Mouse (Mus musculus) cerebellum, postnatal 14 days (tissue): ENCODE results near the gene Myo1d.

ENCODE experiments used
- DNase-seq, 2 experiments: peaks; one replicate each; pipeline ENCODE4 v3.0.0; 2021; ENCODE audit warnings: mixed read lengths in 2 of 2

Myo1d gene

GRCm38 (mm10) chr11:80719014-80719413 lies 60.8 kb downstream of the Myo1d start:
- no peak for DNase-seq

- DNase-seq: no peak
Measured at GRCm38 (mm10) chr11:80718036-80718435, 61.8 kb downstream of the Myo1d start.

DNA sequence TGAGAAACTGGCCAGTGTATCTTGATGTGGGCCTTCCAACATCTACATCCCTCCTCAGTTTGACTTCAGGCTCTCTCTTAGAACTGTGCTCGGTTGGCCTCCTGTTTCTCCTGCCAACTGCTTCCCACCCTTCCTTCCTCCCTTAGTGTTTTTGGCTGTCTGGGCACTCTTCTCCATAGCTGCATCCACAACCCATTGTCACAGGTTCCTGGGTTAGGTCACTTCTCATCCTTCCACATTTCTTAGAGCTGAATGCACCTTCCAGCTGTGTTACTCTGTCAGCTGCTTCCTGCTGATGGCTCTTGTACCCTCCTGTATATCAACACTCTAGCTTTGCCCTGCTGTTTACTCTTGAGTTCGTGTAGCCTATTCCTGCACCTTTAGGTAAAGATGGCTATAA lies 64.7 kb downstream of the Myo1d start:
- DNase-seq: no peak

GRCm38 (mm10) chr11:80713705-80714104 lies 66.1 kb downstream of the Myo1d start:
- no peak for DNase-seq

GRCm38 (mm10) chr11:80712201-80712600 lies 67.6 kb downstream of the Myo1d start:
- DNase-seq: no peak

DNA sequence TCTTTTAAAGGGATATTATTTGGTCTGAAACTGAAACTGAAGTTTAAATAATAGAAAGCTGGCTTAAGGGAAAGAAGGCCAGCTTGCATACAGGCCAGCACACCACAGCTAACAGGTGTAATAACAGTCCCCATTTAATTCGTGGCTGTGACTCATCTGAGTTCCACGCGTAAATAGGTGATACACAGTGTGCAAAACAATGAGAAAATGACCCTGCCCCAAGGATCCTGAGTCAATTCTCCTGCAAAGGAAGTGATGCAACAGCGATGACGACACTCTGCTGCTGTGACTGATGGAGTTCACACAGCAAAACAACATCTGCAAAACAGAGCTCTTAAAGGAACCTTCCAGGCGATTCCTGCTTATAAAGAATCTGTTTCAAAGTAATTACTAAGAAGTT lies 68.5 kb downstream of the Myo1d start:
- DNase-seq: no peak

DNA sequence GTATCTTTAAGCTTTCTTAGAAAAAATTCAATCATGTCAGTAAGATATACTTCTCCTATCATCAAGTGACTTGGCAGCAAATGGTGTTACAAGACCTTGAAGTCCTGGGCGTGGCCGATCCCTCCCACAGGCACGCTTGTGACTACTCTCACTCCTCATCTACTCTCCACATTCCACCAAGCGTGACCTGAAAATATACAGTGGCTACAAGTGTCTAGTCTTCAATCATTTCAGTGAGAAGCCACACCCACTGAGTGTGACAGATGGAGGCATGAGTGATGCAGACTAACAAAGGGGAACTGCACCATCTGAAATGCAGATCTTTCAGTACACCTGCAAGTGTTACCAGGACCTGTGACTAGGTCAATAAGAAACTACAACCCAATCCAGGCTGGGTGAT lies 79.2 kb downstream of the Myo1d start:
- no peak for DNase-seq

GRCm38 (mm10) chr11:80698721-80699120 lies 81.1 kb downstream of the Myo1d start:
- DNase-seq: no peak

DNA sequence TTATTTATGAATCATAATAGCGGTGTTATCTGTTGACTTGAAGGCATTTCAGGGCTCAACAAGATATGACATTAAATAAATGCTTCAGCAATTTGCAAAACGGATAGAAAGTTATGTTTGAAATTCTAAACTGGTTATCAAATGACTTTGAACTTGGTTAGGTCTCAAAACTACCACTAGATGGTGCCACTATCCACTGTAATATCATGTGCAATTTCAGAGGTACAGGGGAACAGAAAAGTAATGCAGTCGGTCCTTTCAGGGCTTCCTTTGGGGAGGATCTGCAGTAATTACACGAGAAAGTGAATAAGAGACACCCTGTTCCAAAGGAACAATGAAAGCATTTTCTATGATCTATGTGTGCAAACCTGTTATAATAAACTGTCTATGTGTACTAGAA lies 83.5 kb downstream of the Myo1d start:
- peak; percentile 31 to 61 for DNase-seq

- no peak for DNase-seq
Measured at GRCm38 (mm10) chr11:80684603-80685002, 95.2 kb downstream of the Myo1d start.

GRCm38 (mm10) chr11:80682745-80683144 lies 97.1 kb downstream of the Myo1d start:
- no peak for DNase-seq

DNA sequence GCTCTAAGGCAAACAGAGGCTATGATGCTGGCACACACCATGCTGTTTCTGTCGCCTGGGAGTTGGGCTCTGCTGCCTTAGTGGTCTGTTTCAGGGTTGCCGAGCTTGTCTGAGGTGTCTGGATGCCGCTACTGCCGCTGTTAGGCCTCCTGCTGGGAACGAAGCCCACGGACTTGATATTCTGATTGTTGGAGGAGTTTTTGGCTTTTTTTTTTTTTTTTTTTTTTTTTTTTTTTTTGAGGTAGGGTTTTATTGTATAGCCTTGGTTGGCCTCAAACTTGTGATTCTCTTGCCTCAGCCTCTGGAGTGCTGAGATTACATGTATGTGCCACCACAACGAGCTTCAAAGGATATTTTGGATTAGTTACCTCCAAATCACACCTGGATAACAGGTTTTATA lies 106.8 kb downstream of the Myo1d start:
- DNase-seq: no peak

DNA sequence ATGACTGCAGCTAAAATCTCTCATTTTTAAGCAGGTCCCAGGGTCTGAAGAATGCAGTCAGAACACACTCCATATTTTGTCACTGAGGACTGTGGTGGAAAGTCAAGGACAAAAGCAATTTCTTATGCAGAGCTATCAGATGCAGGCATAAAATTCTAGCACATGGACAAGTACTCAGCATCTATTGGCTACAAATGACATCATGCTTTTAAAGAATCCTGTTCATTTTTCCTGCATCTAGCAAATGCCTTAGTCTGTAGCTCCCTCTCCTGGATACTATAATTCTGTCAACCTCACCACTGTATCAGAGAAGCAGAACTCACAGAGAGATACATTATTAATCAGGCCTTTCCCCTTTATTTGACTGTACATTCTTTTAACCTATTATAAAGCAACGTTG lies 109.4 kb downstream of the Myo1d start:
- DNase-seq: peak; percentile 53 to 80

GRCm38 (mm10) chr11:80669934-80670333 lies 109.9 kb downstream of the Myo1d start:
- peak; percentile 29 to 52 for DNase-seq

GRCm38 (mm10) chr11:80666211-80666610 lies 113.6 kb downstream of the Myo1d start:
- no peak for DNase-seq

GRCm38 (mm10) chr11:80664261-80664660 lies 115.6 kb downstream of the Myo1d start:
- DNase-seq: no peak

GRCm38 (mm10) chr11:80645111-80645510 lies 134.7 kb downstream of the Myo1d start:
- no peak for DNase-seq

- no peak for DNase-seq
Measured at GRCm38 (mm10) chr11:80628992-80629865, 150.6 kb downstream of the Myo1d start.

GRCm38 (mm10) chr11:80628581-80628980 lies 151.2 kb downstream of the Myo1d start:
- DNase-seq: no peak

DNA sequence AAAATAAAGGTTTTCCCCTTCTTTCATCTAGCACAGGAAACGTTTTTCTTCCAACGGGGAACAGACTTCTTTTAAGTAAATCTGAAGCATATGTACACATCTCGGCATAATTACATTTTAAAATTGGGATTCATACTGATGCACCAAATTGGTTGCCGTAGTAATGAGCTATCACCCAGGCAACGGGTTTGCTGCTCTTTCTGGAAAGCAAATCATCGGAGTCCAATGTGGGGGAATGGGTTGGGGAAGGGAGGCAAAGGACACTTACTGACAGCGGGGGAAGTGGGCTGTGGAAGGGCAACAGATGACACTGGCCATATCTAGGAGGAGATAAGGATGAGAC lies 156.8 kb downstream of the Myo1d start:
- peak in 1 of 2 experiments; percentile 53 for DNase-seq

DNA sequence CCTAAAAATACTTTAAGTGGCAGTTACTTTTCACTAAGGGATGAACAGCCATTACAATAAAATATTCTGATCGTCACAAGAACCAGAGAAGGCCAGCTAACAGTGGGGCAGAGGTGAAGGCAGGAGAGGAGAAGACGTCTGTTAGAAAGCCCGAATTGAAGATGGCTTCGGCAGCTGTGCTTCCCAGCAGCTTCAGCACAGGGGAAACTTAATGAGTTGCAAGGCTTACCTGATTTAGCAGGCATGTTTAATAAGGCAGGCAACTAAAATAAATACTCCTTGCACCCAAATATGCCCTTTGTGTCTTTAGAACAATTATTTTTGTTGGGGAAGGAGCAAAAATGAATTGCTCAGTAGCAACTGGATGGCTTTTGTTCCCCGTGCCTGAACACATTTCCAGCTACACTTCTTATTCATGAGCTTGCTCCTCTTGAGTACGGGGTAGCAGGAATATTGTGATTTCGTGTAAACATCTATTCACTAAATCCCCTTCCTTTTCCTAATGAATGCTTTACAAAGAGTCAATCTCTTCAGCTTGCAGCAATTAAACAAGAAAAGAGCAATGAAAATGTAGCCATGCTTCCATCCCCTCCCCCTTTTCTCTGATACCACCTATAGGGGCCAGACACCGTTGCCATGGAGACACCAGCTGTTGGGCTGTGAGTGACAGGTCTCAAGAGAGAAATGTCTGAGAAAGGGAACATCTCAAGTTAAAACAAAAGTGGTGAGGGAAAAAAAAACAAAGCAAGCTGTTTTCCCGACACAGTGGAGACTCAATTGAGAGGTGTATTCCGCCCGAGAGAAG lies 157.4 kb downstream of the Myo1d start:
- DNase-seq: peak; percentile 57 to 58

DNA sequence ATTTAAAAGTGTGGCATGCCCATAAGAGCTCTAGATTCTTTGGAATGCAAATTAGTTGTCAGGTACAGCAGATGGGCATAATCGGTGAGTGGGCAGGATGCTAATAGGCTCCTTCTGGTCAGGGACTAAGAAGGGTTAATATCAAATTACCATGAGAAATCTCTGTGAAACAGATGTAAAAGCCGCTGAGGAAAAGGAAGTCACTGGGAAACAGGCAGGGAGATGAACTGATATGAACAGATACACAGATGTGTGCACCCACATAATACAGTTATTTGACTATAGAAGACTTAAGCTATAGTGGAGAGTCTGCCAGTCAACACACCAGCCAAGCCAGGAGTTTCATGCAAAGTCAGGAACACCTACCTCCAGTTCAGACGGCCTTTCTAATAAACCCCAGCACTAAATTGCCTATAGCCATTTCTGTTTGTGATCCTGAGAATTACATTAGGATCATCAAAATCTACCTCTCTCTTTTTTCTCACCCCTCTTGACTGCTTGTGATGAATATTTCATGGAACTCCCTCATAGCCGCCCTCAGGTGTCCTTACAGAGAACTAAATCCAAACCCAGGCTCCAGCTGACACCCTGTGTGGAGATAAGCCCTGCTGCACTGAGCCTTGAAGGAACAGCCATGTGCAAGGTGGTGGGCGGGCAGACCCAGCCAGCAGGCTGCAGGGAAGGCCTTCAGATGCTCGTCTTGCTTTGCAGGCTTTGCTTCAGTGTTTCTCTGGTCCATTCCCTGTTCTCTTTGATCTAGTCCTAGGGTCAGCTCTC lies 164.7 kb downstream of the Myo1d start:
- no peak for DNase-seq

DNA sequence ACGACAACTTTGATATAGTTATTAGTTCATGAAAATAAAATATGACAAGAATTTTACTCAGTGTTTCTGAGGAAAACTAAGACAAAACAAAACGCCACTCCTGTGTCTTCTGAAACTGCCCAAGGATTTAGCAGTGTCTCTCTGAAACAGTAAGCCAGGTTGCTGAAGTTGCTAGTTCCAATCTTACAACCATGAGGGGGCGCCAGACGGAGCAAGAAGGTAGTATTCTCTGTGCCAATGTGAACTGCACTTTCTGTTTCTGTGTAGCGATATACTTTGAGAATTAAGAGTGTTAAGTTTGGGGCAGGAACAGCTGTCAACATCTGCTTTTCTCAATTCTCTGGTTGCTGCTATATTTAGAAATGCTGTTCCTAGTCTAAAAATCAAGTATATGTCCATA lies 165.4 kb downstream of the Myo1d start:
- peak; percentile 85 to 89 for DNase-seq
